In genomic region chr5:76702646-76703045, GRCm38 (mm10) we compare ENCODE assay signal across 9 mouse cellular contexts. TPM values are rescaled to one million over a fixed set of nuclear protein-coding genes. Genes with fewer than 3 reads are reported as not detected.
A peak's percentile ranks its signal among the peaks of the same experiment; 100 is the strongest.
DNase-seq lines count a peak whose midpoint lies in the region; ATAC-seq and TF ChIP-seq lines count a peak whose summit lies in the region.
"Had no signal": no experiment of that assay in that cellular context is flagged by ENCODE, and none has a peak within 500 bp of the region (broad histone marks: within the 10 kb centered on the region; RNA-seq: fewer than 3 reads in every experiment).

No protein-coding gene starts in this region.

- no peak for ATAC-seq in heart, embryonic 16.5 days (replicated peaks; ENCODE audit: extremely low read depth, insufficient read depth, low FRiP score)
- ATAC-seq in forebrain, embryonic 12.5 days (ENCODE audit: low FRiP score): no peak
- ATAC-seq in lung, postnatal 0 days: no peak
- ATAC-seq in erythroid progenitor cell, adult 5-6 weeks (replicated peaks; ENCODE audit: low FRiP score, poor library complexity, severe bottlenecking): no peak

- no peak overlapping the region for H3K4me3 ChIP-seq in heart, embryonic 16.5 days (ENCODE audit: low read length)
- no peak overlapping the region for H3K4me3 ChIP-seq in heart, adult 2 months
- H3K4me3 ChIP-seq in forebrain, embryonic 12.5 days (replicated peaks): no peak overlapping the region
- no peak overlapping the region for H3K4me3 ChIP-seq in lung, postnatal 0 days (ENCODE audit: low read depth, low read length)

- no peaks in the 10 kb centered on the region for H3K27me3 ChIP-seq in heart, embryonic 16.5 days (ENCODE audit: control insufficient read depth, insufficient read depth, low read length)
- no peaks in the 10 kb centered on the region for H3K27me3 ChIP-seq in heart, adult 2 months (ENCODE audit: control insufficient read depth, insufficient read depth, low read length)
- H3K27me3 ChIP-seq in forebrain, embryonic 12.5 days: no peaks in the 10 kb centered on the region
- H3K27me3 ChIP-seq in lung, postnatal 0 days (replicated peaks; ENCODE audit: insufficient read depth, low read length): no peaks in the 10 kb centered on the region

- no peak overlapping the region for H3K27ac ChIP-seq in heart, embryonic 16.5 days (ENCODE audit: low read length)
- H3K27ac ChIP-seq in heart, adult 2 months: no peak overlapping the region
- no peak overlapping the region; the same call in 1 of the 2 replicates for H3K27ac ChIP-seq in forebrain, embryonic 12.5 days
- H3K27ac ChIP-seq in lung, postnatal 0 days (ENCODE audit: low read length): no peak overlapping the region

- H3K4me1 ChIP-seq in heart, embryonic 16.5 days (ENCODE audit: control insufficient read depth, insufficient read depth, low read length): peaks cover 10% of the 10 kb centered on the region; the same call in 1 of the 2 replicates
- H3K4me1 ChIP-seq in heart, adult 2 months (ENCODE audit: control insufficient read depth, insufficient read depth, low read length): peaks cover 2% of the 10 kb centered on the region; the same call in 1 of the 2 replicates
- H3K4me1 ChIP-seq in forebrain, embryonic 12.5 days: peaks cover 43% of the 10 kb centered on the region
- H3K4me1 ChIP-seq in lung, postnatal 0 days (ENCODE audit: insufficient read depth, low read depth, low read length): no peaks in the 10 kb centered on the region

- no peaks in the 10 kb centered on the region for H3K79me2 ChIP-seq in heart, adult 2 months (replicated peaks; ENCODE audit: control insufficient read depth, insufficient read depth, low read length)

- H3K36me3 ChIP-seq in heart, embryonic 16.5 days (ENCODE audit: control insufficient read depth, insufficient read depth): no peaks in the 10 kb centered on the region
- no peaks in the 10 kb centered on the region for H3K36me3 ChIP-seq in heart, adult 2 months (ENCODE audit: control insufficient read depth, insufficient read depth, low read length)
- no peaks in the 10 kb centered on the region for H3K36me3 ChIP-seq in forebrain, embryonic 12.5 days (replicated peaks)
- H3K36me3 ChIP-seq in lung, postnatal 0 days (ENCODE audit: insufficient read depth, low read length): no peaks in the 10 kb centered on the region

- no peak overlapping the region for H3K9ac ChIP-seq in heart, embryonic 16.5 days (ENCODE audit: low read length)
- no peak overlapping the region for H3K9ac ChIP-seq in heart, adult 2 months (ENCODE audit: low read depth, low read length)
- H3K9ac ChIP-seq in forebrain, embryonic 12.5 days: no peak overlapping the region
- H3K9ac ChIP-seq in lung, postnatal 0 days (replicated peaks; ENCODE audit: low read depth): no peak overlapping the region

- no peak for TF ChIP-seq CTCF in heart, adult 2 months (IDR thresholded peaks at IDR 0.05)
- no peak for TF ChIP-seq CTCF in lung, postnatal 0 days (IDR thresholded peaks at IDR 0.05)

- no peak for TF ChIP-seq POLR2A in heart, adult 2 months (IDR thresholded peaks at IDR 0.05; ENCODE audit: insufficient read depth, low read depth, low read length)

- DNase-seq in heart, adult 2 months: no peak
- peak; percentile 19 for DNase-seq in ES-CJ7 (ENCODE audit: low read depth, low spot score)
- DNase-seq in lung, postnatal 0 days (ENCODE audit: low spot score): no peak
- no peak for DNase-seq in gastrocnemius, adult 8-10 months (ENCODE audit: low spot score in 2 of 2)
- DNase-seq in right cerebral cortex, postnatal 36 days (ENCODE audit: low spot score in 2 of 2): no peak

- intact Hi-C loops in heart, adult 2 months (cut with DNase I): no loop called here

- WGBS in heart, embryonic 16.5 days: 27% methylated on average over 12 of the region's 12 CpGs
- WGBS in heart, adult 2 months: 38% methylated on average over 12 of the region's 12 CpGs
- WGBS in forebrain, embryonic 12.5 days: 13% methylated on average over 12 of the region's 12 CpGs
- 34% methylated on average over 12 of the region's 12 CpGs for WGBS in lung, postnatal 0 days

- no peaks in the 10 kb centered on the region for H3K9me3 ChIP-seq in heart, embryonic 16.5 days (replicated peaks; ENCODE audit: control insufficient read depth, low read length)
- H3K9me3 ChIP-seq in forebrain, embryonic 12.5 days: no peaks in the 10 kb centered on the region
- H3K9me3 ChIP-seq in lung, postnatal 0 days (ENCODE audit: low read length): no peaks in the 10 kb centered on the region
- H3K9me3 ChIP-seq: G1E had no signal

- H3K4me2 ChIP-seq in heart, embryonic 16.5 days (ENCODE audit: low read depth, low read length): peak overlapping the region; percentile 47
- peak overlapping the region; percentile 31 for H3K4me2 ChIP-seq in forebrain, embryonic 12.5 days
- peak overlapping the region; percentile 41 for H3K4me2 ChIP-seq in lung, postnatal 0 days (replicated peaks; ENCODE audit: low read depth, low read length)

- no peak for TF ChIP-seq EP300 in heart, adult 2 months (IDR thresholded peaks at IDR 0.05; ENCODE audit: insufficient read depth, low read depth, low read length)
- no peak for TF ChIP-seq EP300 in lung, postnatal 0 days (IDR thresholded peaks at IDR 0.05)

RNA-seq across cellular contexts. Expression of gene C530008M17Rik, which starts 46.3 kb away (rescaled TPM):
- 31.6 and 37.4 TPM in 2 replicates for polyA plus RNA-seq in heart, embryonic 16.5 days (2015; fragmentation: Nextera tagmentation; extraction: Ambion mirVana)
- total RNA-seq in heart, adult 2 months (2021): 1 to 10 TPM; 1.5 to 2.4 TPM
- polyA plus RNA-seq in heart, adult 2 months (2012; rRNA removed): 2.8 and 5.4 TPM in 2 replicates
- 78.6 and 83.5 TPM in 2 replicates for polyA plus RNA-seq in forebrain, embryonic 12.5 days (2016; fragmentation: Nextera tagmentation; extraction: Ambion mirVana)
- 3.8 and 4.4 TPM in 2 replicates for polyA plus RNA-seq in lung, postnatal 0 days (2015; fragmentation: Nextera tagmentation; extraction: Ambion mirVana)
- total RNA-seq in erythroid progenitor cell, adult 5-6 weeks (2015; ENCODE audit: low replicate concordance): 90.1 and 95.5 TPM in 2 replicates
- 69.6 and 91.1 TPM in 2 replicates for total RNA-seq in erythroid progenitor cell, adult 5-6 weeks (2017; ENCODE audit: low replicate concordance)
- total RNA-seq in gastrocnemius, adult 8-10 months (2022): 1 to 10 TPM; 1.4 to 2.1 (median 1.9) TPM
